Mouse (Mus musculus) megakaryocyte, embryonic 14.5 days (primary cell): ENCODE measurements around the gene Ptpdc1.

ENCODE experiments used
- FLI1 ChIP-seq: IDR thresholded peaks from 2 replicates; pipeline ENCODE4 v1.6.1; 2012; ENCODE audit warnings: low read length, inconsistent platforms, mixed read lengths
- GATA1 ChIP-seq: IDR thresholded peaks from 3 replicates; pipeline ENCODE4 v1.6.1; 2012; ENCODE audit warnings: mixed read lengths, low read length, inconsistent platforms, borderline replicate concordance

- no peak for TF ChIP-seq GATA1
- no peak for TF ChIP-seq FLI1
These were observed 96.4 kb downstream of the Ptpdc1 start for GRCm38 (mm10) chr13:48529028-48529427.
